Mouse (Mus musculus): Measurements from ENCODE around the gene Magea3.
"Not testable (repeated sequence)": the region's sequence is repeated elsewhere in the genome, so short reads cannot be mapped to it uniquely, and the experiment has no call there.

Magea3 gene

GRCm38 (mm10) chrX:154949405-154949804 is at the start of gene Magea3:
Gene Magea3, minus strand, starts transcription at chrX:154949505.
- not testable (repeated sequence) for DNase-seq (ENCODE audit: low spot score)

- DNase-seq (ENCODE audit: low spot score) = not testable (repeated sequence)
These were observed 46.4 kb upstream of the Magea3 start, which contains the start of gene Magea8 for GRCm38 (mm10) chrX:154995750-154996149. Gene Magea8, minus strand, starts transcription at chrX:154995850.

- DNase-seq (ENCODE audit: low spot score) = not testable (repeated sequence)
These were observed 13.4 kb downstream of the Magea3 start, which contains the start of gene Magea6 for GRCm38 (mm10) chrX:154935887-154936286. Gene Magea6, minus strand, starts transcription at chrX:154935987.
